Mouse (Mus musculus): ENCODE measurements around the gene Fgd3. TPM values are rescaled to one million over a fixed set of nuclear protein-coding genes. Genes with fewer than 3 reads are reported as not detected.

Gene Fgd3
- total RNA-seq, 2 experiments from 2014 or later = 6.7 to 7.0 TPM

GRCm38 (mm10) chr13:49260036-49260722, 59.9 kb downstream of the Fgd3 start:
- DNase-seq (ENCODE audit: low spot score in 2 of 2) = no peak
- intact Hi-C loops (cut with DNase I) = no loop called here

- intact Hi-C loops (cut with DNase I) = no loop called here
- DNase-seq (ENCODE audit: low spot score in 2 of 2) = no peak
Observed at GRCm38 (mm10) chr13:49257819-49258313, 62.2 kb downstream of the Fgd3 start.

- intact Hi-C loops (cut with DNase I) = no loop called here
Observed at GRCm38 (mm10) chr13:49252746-49253145, 67.4 kb downstream of the Fgd3 start.

GRCm38 (mm10) chr13:49252113-49252512, 68.0 kb downstream of the Fgd3 start:
- no peak for DNase-seq (ENCODE audit: low spot score in 2 of 2)
- intact Hi-C loops (cut with DNase I) = no loop called here

More at GRCm38 (mm10) chr13:49252746-49253145, 67.4 kb downstream of the Fgd3 start:
- peak; percentile 47 to 59 for DNase-seq (ENCODE audit: low spot score in 2 of 2)

GRCm38 (mm10) chr13:49250716-49251517, 69.2 kb downstream of the Fgd3 start:
- no peak for DNase-seq (ENCODE audit: low spot score in 2 of 2)
- intact Hi-C loops (cut with DNase I) = no loop called here

- no peak for DNase-seq (ENCODE audit: low spot score in 2 of 2)
- intact Hi-C loops (cut with DNase I) = no loop called here
Observed at GRCm38 (mm10) chr13:49249634-49250033, 70.5 kb downstream of the Fgd3 start.

- DNase-seq (ENCODE audit: low spot score in 2 of 2) = peak in 1 of 2 experiments; percentile 36
- intact Hi-C loops (cut with DNase I) = no loop called here
Observed at GRCm38 (mm10) chr13:49248923-49249322, 71.2 kb downstream of the Fgd3 start.

GRCm38 (mm10) chr13:49248467-49248862, 71.6 kb downstream of the Fgd3 start, which contains the start of gene Susd3:
Susd3 (minus strand) TSS chr13:49248706.
- intact Hi-C loops (cut with DNase I) = no loop called here
- DNase-seq (ENCODE audit: low spot score in 2 of 2) = no peak

GRCm38 (mm10) chr13:49247740-49248466, 72.2 kb downstream of the Fgd3 start:
- no peak for DNase-seq (ENCODE audit: low spot score in 2 of 2)
- intact Hi-C loops (cut with DNase I) = no loop called here

- intact Hi-C loops (cut with DNase I) = no loop called here
- DNase-seq (ENCODE audit: low spot score in 2 of 2) = no peak
Observed at GRCm38 (mm10) chr13:49247232-49247739, 72.8 kb downstream of the Fgd3 start.

GRCm38 (mm10) chr13:49246626-49247025, 73.5 kb downstream of the Fgd3 start:
- no peak for DNase-seq (ENCODE audit: low spot score in 2 of 2)
- intact Hi-C loops (cut with DNase I) = no loop called here

GRCm38 (mm10) chr13:49246011-49246410, 74.1 kb downstream of the Fgd3 start:
- intact Hi-C loops (cut with DNase I) = no loop called here
- DNase-seq (ENCODE audit: low spot score in 2 of 2) = no peak

GRCm38 (mm10) chr13:49245251-49245650, 74.9 kb downstream of the Fgd3 start:
- intact Hi-C loops (cut with DNase I) = no loop called here
- DNase-seq (ENCODE audit: low spot score in 2 of 2) = no peak

- intact Hi-C loops (cut with DNase I) = no loop called here
- DNase-seq (ENCODE audit: low spot score in 2 of 2) = no peak
Observed at GRCm38 (mm10) chr13:49243492-49243891, 76.6 kb downstream of the Fgd3 start.

GRCm38 (mm10) chr13:49242321-49243065, 77.6 kb downstream of the Fgd3 start:
- intact Hi-C loops (cut with DNase I) = no loop called here
- peak; percentile 22 to 36 for DNase-seq (ENCODE audit: low spot score in 2 of 2)

GRCm38 (mm10) chr13:49238737-49239136, 81.4 kb downstream of the Fgd3 start:
- no peak for DNase-seq (ENCODE audit: low spot score in 2 of 2)

GRCm38 (mm10) chr13:49237617-49238016, 82.5 kb downstream of the Fgd3 start:
- DNase-seq (ENCODE audit: low spot score in 2 of 2) = no peak
- intact Hi-C loops (cut with DNase I) = no loop called here

More at GRCm38 (mm10) chr13:49238737-49239136, 81.4 kb downstream of the Fgd3 start:
- intact Hi-C loops (cut with DNase I) = no loop called here

GRCm38 (mm10) chr13:49234711-49235110, 85.4 kb downstream of the Fgd3 start:
- intact Hi-C loops (cut with DNase I) = no loop called here
- DNase-seq (ENCODE audit: low spot score in 2 of 2) = no peak

All from left cerebral cortex, postnatal 14 days (tissue).